Mouse (Mus musculus) hindbrain, embryonic 11.5 days (tissue): ENCODE data around the gene Lrp5. TPM values are rescaled to one million over a fixed set of nuclear protein-coding genes. Genes with fewer than 3 reads are reported as not detected.

Source experiments
- ATAC-seq: fragments of 200-750 bp; cut with Nextera tagmentation; 2 replicates; pipeline ENCODE4 v1.8.0; 2017; ENCODE audit warnings: mild to moderate bottlenecking, moderate TSS enrichment, moderate library complexity; ENCODE audit not compliant: low FRiP score
- DNase-seq: peaks from one replicate; pipeline ENCODE4 v3.0.0-alpha.2; 2015; ENCODE audit warnings: low spot score
- H3K27ac ChIP-seq: fragments of 300-500 bp; sonication (generic); 2 replicates; pipeline ENCODE4 v1.5.1; 2014; ENCODE audit warnings: mild to moderate bottlenecking, low read depth, low read length
- H3K27me3 ChIP-seq: fragments of 300-500 bp; sonication (generic); 2 replicates; pipeline ENCODE4 v1.6.1; 2014; ENCODE audit warnings: mild to moderate bottlenecking, low read length, moderate library complexity, mixed read lengths; ENCODE audit not compliant: control insufficient read depth, insufficient read depth
- H3K36me3 ChIP-seq: fragments of 300-500 bp; sonication (generic); 2 replicates; pipeline ENCODE4 v1.6.1; 2014; ENCODE audit warnings: mild to moderate bottlenecking, low read length, moderate library complexity, mixed read lengths; ENCODE audit not compliant: control insufficient read depth, insufficient read depth
- H3K4me1 ChIP-seq: fragments of 300-500 bp; sonication (generic); replicated peaks from 2 replicates; pipeline ENCODE4 v1.6.1; 2014; ENCODE audit warnings: low read length, mixed read lengths; ENCODE audit not compliant: control insufficient read depth, insufficient read depth
- H3K4me2 ChIP-seq: fragments of 300-500 bp; sonication (generic); replicated peaks from 2 replicates; pipeline ENCODE4 v1.6.1; 2014; ENCODE audit warnings: mild to moderate bottlenecking, low read depth, low read length
- H3K4me3 ChIP-seq: fragments of 300-500 bp; sonication (generic); 2 replicates; pipeline ENCODE4 v1.5.1; 2014; ENCODE audit warnings: low read depth, low read length
- H3K9ac ChIP-seq: fragments of 300-500 bp; sonication (generic); 2 replicates; pipeline ENCODE4 v1.6.1; 2014; ENCODE audit warnings: low read depth, low read length
- H3K9me3 ChIP-seq: fragments of 300-500 bp; sonication (generic); 2 replicates; pipeline ENCODE4 v1.6.1; 2016; ENCODE audit warnings: low read length; ENCODE audit not compliant: control insufficient read depth
- WGBS: fragments of 180-500 bp; shearing (Covaris S2); extraction: QIAGEN DNeasy Blood & Tissue Kit; methylation state at CpG from one replicate; pipeline ENCODE4 v1.1.7; 2014; 5-methylcytosine and 5-hydroxymethylcytosine counted together
- polyA plus RNA-seq: library from polyadenylated mRNA; unstranded; fragments of >200 nt; fragmentation: Nextera tagmentation; extraction: Ambion mirVana; gene quantifications from 2 replicates; pipeline ENCODE4 v1.2.1, GENCODE M21; 2014

The Lrp5 gene
- polyA plus RNA-seq, 1 experiment from 2014 or later, result 5.1 TPM

DNA sequence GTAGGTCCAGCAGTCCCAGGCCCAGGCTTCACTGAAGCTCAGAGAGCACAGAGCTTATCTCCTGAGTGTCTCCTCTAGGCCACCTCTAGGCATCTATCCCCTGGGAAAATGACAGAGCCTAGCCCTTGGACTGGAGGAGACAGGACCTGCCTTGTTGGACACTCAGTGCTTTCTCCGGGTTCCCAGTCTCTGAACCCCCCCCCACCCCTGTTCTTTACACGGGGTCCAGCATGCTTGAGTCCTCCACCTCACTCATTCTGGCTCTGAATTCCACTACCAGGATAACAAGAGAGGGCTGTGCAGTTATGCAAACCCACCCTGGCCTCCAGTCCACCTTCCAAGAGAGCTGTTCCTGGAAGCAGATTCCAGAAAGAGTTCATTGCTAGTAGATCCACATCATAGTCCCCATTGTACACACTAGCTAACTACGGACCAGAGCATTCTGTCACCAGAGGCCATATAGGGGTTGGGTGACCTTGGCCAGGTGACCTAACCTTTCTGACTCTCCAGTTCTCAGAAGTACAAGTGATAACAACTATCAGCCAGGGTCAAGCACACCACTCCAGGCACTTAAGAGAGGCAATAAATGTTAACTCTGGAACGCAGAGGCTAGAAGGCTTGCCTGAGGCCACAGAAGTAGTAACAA, 109.0 kb downstream of the Lrp5 start:
- H3K4me2 ChIP-seq, result no peak overlapping the region
- DNase-seq (no peak), ATAC-seq (no peak)
- no peak overlapping the region for H3K4me3 ChIP-seq
- no peaks in the 10 kb centered on the region; the same call in 1 of the 2 replicates for H3K4me1 ChIP-seq
- H3K9ac ChIP-seq, result no peak overlapping the region
- H3K9me3 ChIP-seq, result no peaks in the 10 kb centered on the region
- H3K27me3 ChIP-seq, result no peaks in the 10 kb centered on the region
- WGBS, result 88% methylated on average over 4 of the region's 4 CpGs
- H3K27ac ChIP-seq, result no peak overlapping the region
- H3K36me3 ChIP-seq, result no peaks in the 10 kb centered on the region

DNA sequence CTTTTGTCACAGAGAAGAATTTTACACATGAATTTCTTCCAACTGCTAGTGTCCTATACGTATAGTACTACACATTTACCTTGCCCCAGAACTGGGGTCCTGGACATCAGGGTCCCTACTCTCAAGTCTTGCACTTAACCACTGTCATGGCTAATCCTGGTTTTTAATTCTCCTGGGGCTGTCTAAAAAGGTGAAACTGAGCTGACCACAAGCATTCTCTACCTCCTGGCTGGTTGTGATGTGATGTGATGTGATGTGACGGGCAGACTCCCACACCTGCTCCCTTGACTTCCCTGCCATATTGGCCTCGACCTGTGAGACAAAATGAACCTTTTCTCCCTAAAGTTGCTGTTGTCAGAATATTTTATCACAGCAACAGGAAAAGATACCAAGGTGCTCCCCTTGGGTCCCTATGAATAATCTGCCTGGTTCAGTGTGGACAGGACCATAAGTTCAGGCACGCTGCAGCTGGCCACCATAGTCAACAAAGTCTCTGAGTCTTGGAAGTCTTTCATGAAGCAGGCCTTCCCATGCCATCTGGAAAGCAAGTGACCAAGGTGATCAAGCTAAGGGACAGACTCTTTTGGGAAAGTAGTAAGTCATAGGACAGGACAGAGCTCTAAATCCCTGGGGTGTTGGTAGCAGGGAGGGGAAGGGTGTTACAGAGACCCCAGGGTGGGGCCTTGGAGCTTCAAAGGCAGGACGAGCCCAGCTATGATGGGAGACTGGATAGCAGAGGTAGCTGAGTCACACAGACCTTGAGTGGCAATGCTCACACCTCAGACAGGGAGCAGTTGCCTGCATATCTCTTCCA, 109.7 kb downstream of the Lrp5 start:
- Histone ChIP-seq H3K4me3 (peak overlapping the region; percentile 96), H3K27me3 (no peaks in the 10 kb centered on the region), H3K4me2 (peak overlapping the region; percentile 36), H3K9me3 (no peaks in the 10 kb centered on the region), H3K27ac (peak overlapping the region; percentile 76; the same call in 1 of the 2 replicates), H3K36me3 (no peaks in the 10 kb centered on the region), H3K9ac (no peak overlapping the region), H3K4me1 (no peaks in the 10 kb centered on the region; the same call in 1 of the 2 replicates)
- DNase-seq, result no peak
- WGBS, result 70% methylated on average over 5 of the region's 5 CpGs
- ATAC-seq, result no peak

DNA sequence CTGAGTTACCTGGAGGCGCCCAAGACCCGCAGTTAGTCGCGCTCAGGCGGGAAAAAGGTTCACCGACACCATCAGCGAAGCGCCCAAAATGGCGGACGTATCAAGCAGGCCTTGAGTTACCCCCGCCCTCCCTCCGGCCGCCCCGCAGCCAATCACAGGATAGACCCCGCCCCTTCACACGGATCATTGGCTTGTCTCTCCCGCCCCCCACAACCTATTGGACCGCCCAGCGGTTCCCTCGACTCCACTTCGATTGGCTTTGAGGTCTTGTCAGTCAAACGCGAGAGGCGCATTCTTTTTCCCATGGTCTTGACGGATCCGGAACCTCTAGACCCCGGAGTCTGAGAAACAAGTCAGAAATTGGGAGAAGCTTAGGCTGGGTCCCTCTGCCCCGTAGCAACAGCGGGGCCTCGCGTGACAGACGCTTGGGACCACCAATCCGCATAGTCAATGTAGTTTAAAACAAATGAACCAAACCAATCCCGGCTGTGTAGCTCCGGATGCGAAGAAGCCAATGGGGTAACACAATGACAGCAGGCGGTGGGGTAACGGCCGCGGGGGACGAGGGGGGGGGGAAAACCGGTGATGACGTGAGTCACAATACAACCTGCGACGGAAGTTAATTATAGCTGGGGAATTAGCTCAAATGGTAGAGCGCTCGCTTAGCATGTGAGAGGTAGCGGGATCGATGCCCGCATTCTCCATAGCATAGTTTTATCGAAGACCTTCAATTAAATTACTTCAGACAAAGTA, 110.6 kb downstream of the Lrp5 start, which contains the start of gene Ppp6r3:
Gene Ppp6r3 (minus strand): TSS at position 118 of the 753 bp plus-strand sequence.
- Histone ChIP-seq H3K9ac (peak within 1 kb of the TSS; percentile 87), H3K4me2 (peak within 1 kb of the TSS; percentile 86), H3K4me1 (no peaks in the 10 kb centered on the region; the same call in 1 of the 2 replicates), H3K27ac (peak within 1 kb of the TSS; percentile 76), H3K27me3 (no peaks in the 10 kb centered on the region), H3K4me3 (peak within 1 kb of the TSS; percentile 96), H3K9me3 (no peaks in the 10 kb centered on the region), H3K36me3 (no peaks in the 10 kb centered on the region)
- under 1% methylated on average over 50 of the region's 51 CpGs for WGBS
- DNase-seq, result peak; percentile 98
- ATAC-seq, result peak; percentile 99

DNA sequence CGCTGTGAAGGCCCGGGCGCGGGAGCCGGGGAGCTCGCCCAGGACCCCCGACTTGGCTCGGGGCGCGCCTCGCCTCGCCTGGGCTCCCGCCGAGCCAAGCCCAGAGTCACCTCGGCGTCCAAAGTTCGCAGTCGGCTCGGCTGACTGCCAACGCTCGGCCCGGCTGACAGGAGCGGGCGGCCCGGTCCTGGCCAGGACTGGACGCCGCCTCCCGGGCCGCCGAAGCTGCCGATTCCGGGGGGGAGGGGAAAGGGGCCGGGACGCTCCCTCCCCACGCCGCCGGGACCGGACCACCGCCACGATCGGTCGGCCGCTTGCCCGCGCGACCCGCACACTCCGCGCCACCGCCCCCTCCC, 111.1 kb downstream of the Lrp5 start:
- ATAC-seq (peak; percentile 58), DNase-seq (no peak)
- peak overlapping the region; percentile 86 for H3K4me2 ChIP-seq
- H3K4me1 ChIP-seq, result no peaks in the 10 kb centered on the region; the same call in 1 of the 2 replicates
- peak overlapping the region; percentile 96 for H3K4me3 ChIP-seq
- no peaks in the 10 kb centered on the region for H3K27me3 ChIP-seq
- H3K9ac ChIP-seq, result peak overlapping the region; percentile 87
- 0% methylated on average over 43 of the region's 50 CpGs for WGBS
- peak overlapping the region; percentile 76 for H3K27ac ChIP-seq
- H3K9me3 ChIP-seq, result no peaks in the 10 kb centered on the region
- no peaks in the 10 kb centered on the region for H3K36me3 ChIP-seq

DNA sequence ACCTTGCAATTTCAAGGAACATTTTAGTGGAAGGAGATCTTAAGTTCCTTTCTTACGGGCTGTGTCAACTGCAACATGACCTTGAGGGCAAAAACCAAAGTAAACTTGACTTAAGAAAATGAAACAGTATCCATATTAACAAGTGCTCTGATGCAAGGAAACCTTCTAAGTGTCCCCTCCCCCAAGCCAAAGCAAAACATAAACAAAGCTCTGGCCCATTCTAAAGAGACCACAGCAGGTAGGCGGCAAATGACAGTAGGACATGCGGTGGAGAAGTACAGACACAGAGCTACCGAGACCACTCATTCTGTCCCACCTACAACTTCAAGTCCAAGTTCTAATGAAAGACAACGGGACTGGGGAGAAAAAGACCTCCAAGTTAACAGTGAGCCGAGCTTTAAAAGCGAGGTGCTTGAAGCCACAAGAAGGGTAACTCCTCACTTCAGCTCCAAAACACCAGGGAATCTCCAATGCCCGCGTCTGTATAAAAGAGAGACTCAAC, 111.7 kb downstream of the Lrp5 start:
- Histone ChIP-seq H3K36me3 (no peaks in the 10 kb centered on the region), H3K27me3 (no peaks in the 10 kb centered on the region), H3K9ac (peak overlapping the region; percentile 87), H3K4me2 (peak overlapping the region; percentile 86), H3K27ac (peak overlapping the region; percentile 76; the same call in 1 of the 2 replicates), H3K9me3 (no peaks in the 10 kb centered on the region), H3K4me3 (peak overlapping the region; percentile 96), H3K4me1 (no peaks in the 10 kb centered on the region; the same call in 1 of the 2 replicates)
- WGBS, result 4% methylated on average over 9 of the region's 9 CpGs
- DNase-seq (no peak), ATAC-seq (no peak)

DNA sequence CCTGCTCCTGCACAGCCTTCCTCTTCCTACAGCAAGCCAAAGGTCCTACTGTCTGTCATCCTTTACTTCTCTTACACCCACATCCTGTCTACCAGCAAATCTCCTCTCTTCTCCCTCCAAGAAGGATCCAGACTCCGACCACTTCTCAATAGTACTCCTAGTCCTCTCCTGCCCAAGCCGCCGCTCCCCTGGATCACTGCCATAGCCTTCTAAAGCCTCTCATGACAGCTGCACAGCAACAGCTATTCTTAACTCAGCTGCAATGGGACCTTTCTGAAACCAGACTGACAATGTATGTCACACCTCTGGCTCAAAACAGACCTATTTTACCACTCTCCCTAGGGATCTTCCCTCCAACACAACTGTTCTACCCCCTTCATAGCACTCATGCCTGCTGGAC, 122.1 kb downstream of the Lrp5 start:
- no peak overlapping the region for H3K4me2 ChIP-seq
- no peaks in the 10 kb centered on the region for H3K36me3 ChIP-seq
- H3K9ac ChIP-seq, result no peak overlapping the region
- H3K27ac ChIP-seq, result no peak overlapping the region
- no peaks in the 10 kb centered on the region for H3K9me3 ChIP-seq
- H3K4me1 ChIP-seq, result no peaks in the 10 kb centered on the region
- DNase-seq, result no peak
- no peak overlapping the region for H3K4me3 ChIP-seq
- 96% methylated on average over 3 of the region's 3 CpGs for WGBS
- ATAC-seq, result no peak
- H3K27me3 ChIP-seq, result no peaks in the 10 kb centered on the region

DNA sequence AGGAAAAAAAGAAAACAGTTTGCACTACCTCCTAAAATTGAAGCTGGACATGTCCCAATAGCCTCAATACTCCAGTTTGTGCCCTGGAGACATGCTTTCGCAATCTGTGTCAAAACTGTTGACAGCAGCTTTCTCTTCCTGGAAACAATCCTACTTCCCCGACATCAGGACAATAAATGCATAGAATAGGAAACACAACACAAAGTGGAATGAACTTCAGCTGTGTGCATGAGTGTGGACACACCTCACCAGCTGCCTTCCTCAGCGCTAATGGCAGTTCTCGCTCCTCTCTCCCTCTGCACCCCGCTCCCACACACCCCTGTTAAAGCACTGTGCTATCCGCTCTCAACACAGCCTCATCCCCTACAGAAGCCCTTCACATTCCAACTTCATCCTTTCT, 123.6 kb downstream of the Lrp5 start:
- Histone ChIP-seq H3K36me3 (no peaks in the 10 kb centered on the region), H3K27me3 (no peaks in the 10 kb centered on the region), H3K4me3 (no peak overlapping the region), H3K4me2 (no peak overlapping the region), H3K9me3 (no peaks in the 10 kb centered on the region), H3K4me1 (no peaks in the 10 kb centered on the region), H3K27ac (no peak overlapping the region), H3K9ac (no peak overlapping the region)
- ATAC-seq (no peak), DNase-seq (no peak)
- 99% methylated on average over 6 of the region's 6 CpGs for WGBS

DNA sequence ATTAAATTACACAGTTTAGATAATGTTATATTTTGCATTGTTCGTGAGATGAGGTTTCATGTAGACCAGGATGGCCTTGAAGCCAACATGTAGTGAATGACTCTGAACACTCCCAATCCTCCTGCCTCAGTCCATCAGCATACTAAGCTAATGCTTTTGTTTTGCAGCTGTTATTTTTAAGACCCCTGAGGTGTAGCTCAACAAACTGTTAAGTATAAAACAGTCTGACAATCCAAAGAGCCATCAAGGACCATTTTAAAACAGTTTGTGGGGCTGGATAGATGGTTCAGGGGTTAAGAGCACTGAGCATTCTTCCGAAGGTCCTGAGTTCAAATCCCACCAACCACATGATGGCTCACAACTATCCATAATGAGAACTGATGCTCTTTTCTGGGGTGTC, 124.1 kb downstream of the Lrp5 start:
- Histone ChIP-seq H3K9me3 (no peaks in the 10 kb centered on the region), H3K4me3 (no peak overlapping the region), H3K27me3 (no peaks in the 10 kb centered on the region), H3K4me1 (no peaks in the 10 kb centered on the region), H3K4me2 (no peak overlapping the region), H3K9ac (no peak overlapping the region), H3K27ac (no peak overlapping the region), H3K36me3 (no peaks in the 10 kb centered on the region)
- DNase-seq (no peak), ATAC-seq (no peak)
- 97% methylated on average over 2 of the region's 2 CpGs for WGBS
